Mouse (Mus musculus) midbrain, embryonic 12.5 days (tissue): ENCODE measurements at regions not wholly inside any gene's neighbourhood (a gene's known extent, or its start where the extent isn't known, plus 50 kb on each side); places are given as distances from the start of the nearest gene placed in this dataset.

Experiments used
- ATAC-seq: fragments of 200-750 bp; cut with Nextera tagmentation; 2 replicates; pipeline ENCODE4 v1.8.0; 2017; ENCODE audit warnings: low read depth, moderate TSS enrichment, moderate library complexity; ENCODE audit not compliant: low FRiP score
- H3K27ac ChIP-seq: fragments of 300-500 bp; sonication (generic); replicated peaks from 2 replicates; pipeline ENCODE4 v1.5.1; 2016; ENCODE audit warnings: mild to moderate bottlenecking
- H3K27me3 ChIP-seq: fragments of 300-500 bp; sonication (generic); 2 replicates; pipeline ENCODE4 v1.6.1; 2016; ENCODE audit warnings: mild to moderate bottlenecking
- H3K36me3 ChIP-seq: fragments of 300-500 bp; sonication (generic); 2 replicates; pipeline ENCODE4 v1.6.1; 2016
- H3K4me1 ChIP-seq: fragments of 300-500 bp; sonication (generic); 2 replicates; pipeline ENCODE4 v1.6.1; 2016
- H3K4me2 ChIP-seq: fragments of 300-500 bp; sonication (generic); replicated peaks from 2 replicates; pipeline ENCODE4 v1.6.1; 2016; ENCODE audit warnings: mild to moderate bottlenecking, moderate library complexity
- H3K4me3 ChIP-seq: fragments of 300-500 bp; sonication (generic); 2 replicates; pipeline ENCODE4 v1.5.1; 2016; ENCODE audit warnings: mild to moderate bottlenecking
- H3K9ac ChIP-seq: fragments of 300-500 bp; sonication (generic); replicated peaks from 2 replicates; pipeline ENCODE4 v1.6.1; 2016; ENCODE audit warnings: mild to moderate bottlenecking, moderate library complexity
- H3K9me3 ChIP-seq: fragments of 300-500 bp; sonication (generic); 2 replicates; pipeline ENCODE4 v1.6.1; 2016; ENCODE audit warnings: mild to moderate bottlenecking
- WGBS: fragments of 180-500 bp; shearing (Covaris S2); methylation state at CpG from one replicate; pipeline ENCODE4 v1.1.7; 2016; 5-methylcytosine and 5-hydroxymethylcytosine counted together

DNA sequence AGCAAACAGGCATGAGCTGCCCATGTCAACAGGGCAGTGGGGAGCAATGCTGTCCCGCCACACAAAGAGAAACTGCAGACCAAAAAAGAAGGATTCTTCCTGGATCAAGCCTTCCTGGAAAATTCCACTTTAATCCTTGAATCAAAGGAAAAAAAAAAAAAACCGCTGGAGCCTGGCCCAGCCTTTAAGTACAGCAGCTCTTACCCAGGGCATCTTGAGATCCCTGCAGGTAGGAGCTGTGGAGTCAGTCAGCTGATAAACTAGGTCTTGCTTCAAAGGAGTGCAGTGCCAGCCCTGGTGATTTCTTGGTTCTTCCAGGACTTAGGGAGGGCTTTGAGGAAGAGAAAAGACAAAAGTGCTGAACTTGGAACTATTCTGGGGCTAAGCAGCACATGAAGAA, 181.6 kb upstream of the Dyrk2 start:
- Histone ChIP-seq H3K36me3 (no peaks in the 10 kb centered on the region), H3K9ac (no peak overlapping the region), H3K27ac (no peak overlapping the region), H3K4me1 (0 out of 2 replicates have a peak, but pooled peaks cover 4% of the 10 kb centered on the region), H3K4me2 (no peak overlapping the region), H3K9me3 (no peaks in the 10 kb centered on the region), H3K4me3 (no peak overlapping the region), H3K27me3 (no peaks in the 10 kb centered on the region)
- 49% methylated on average over 2 of the region's 2 CpGs for WGBS
- no peak for ATAC-seq

- Histone ChIP-seq H3K27ac (no peak overlapping the region), H3K4me2 (no peak overlapping the region), H3K27me3 (no peaks in the 10 kb centered on the region), H3K9ac (no peak overlapping the region), H3K4me3 (no peak overlapping the region), H3K9me3 (no peaks in the 10 kb centered on the region), H3K4me1 (0 out of 2 replicates have a peak, but pooled peaks cover 4% of the 10 kb centered on the region), H3K36me3 (no peaks in the 10 kb centered on the region)
- WGBS: 82% methylated on average over 18 of the region's 18 CpGs
- ATAC-seq: no peak
Measured at GRCm38 (mm10) chr10:119050017-119050685, 180.1 kb upstream of the Dyrk2 start.

DNA sequence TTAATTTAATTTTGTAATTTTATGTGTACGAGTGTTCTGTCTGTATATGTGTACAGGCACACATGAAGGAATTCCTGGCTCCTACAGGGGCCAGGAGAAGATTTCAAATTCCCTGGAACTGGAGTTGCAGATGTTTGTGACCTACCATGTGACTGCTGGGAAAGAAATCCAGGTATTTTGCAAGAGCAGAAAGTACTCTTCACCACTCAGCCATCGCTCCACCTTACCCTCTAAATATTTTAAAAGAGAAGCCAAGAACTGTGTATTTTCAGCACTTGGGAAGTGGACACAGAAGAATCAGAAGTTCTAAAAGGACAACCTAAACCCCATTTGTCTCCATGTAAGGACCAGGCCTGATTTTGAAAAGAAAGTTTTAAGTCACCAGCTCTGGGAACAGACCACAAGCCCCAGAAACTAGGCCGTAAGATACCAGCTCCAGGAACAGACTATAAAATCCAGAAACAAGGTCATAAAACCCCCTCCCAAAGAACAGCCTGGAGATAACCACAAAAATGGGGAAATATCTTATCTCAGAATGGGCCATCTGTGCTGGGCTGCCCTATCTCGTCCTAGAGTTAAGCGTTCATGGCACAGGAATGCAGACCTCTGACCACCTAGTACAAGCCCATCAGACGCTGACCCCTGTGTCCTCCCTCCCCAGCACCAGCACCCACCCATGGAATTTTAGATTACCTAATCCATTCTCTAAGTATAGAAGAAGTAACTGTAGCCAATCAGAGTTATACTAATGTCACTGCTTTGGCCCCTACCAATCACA, 178.8 kb upstream of the Dyrk2 start:
- WGBS: 94% methylated on average over 6 of the region's 6 CpGs
- H3K27ac ChIP-seq: no peak overlapping the region
- H3K27me3 ChIP-seq: no peaks in the 10 kb centered on the region

DNA sequence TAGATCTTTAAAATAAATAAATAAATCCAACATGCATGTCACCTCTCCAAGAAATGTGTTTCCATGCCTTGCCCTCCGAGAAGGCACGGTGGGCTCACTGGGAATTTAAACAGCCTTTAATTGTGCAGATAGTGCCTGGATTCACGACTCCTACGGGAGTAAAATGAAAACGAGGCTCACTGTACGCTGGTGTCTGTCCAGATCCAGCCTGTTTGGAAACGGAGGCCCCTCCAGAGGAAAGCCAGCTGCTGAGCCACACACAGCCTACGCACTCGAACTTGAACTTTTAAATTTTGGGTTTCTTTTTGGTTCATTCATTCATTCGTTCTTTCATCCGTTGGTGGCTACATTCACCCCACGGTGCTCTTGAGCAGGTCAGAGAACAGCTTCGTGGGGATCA, 175.1 kb upstream of the Dyrk2 start:
- H3K27me3 ChIP-seq: no peaks in the 10 kb centered on the region
- H3K4me1 ChIP-seq: peaks cover 5% of the 10 kb centered on the region; the same call in 1 of the 2 replicates
- H3K9ac ChIP-seq: no peak overlapping the region
- WGBS: 91% methylated on average over 13 of the region's 13 CpGs
- H3K4me2 ChIP-seq: no peak overlapping the region
- H3K4me3 ChIP-seq: no peak overlapping the region
- H3K9me3 ChIP-seq: no peaks in the 10 kb centered on the region
- no peaks in the 10 kb centered on the region for H3K36me3 ChIP-seq
- no peak for ATAC-seq
- no peak overlapping the region for H3K27ac ChIP-seq

More for the DNA sequence above, 178.8 kb upstream of the Dyrk2 start:
- Histone ChIP-seq H3K9me3 (no peaks in the 10 kb centered on the region), H3K4me2 (no peak overlapping the region), H3K4me1 (0 out of 2 replicates have a peak, but pooled peaks cover 2% of the 10 kb centered on the region), H3K9ac (no peak overlapping the region), H3K36me3 (no peaks in the 10 kb centered on the region), H3K4me3 (no peak overlapping the region)
- ATAC-seq: no peak

- no peak overlapping the region for H3K27ac ChIP-seq
- peaks cover 6% of the 10 kb centered on the region; the same call in 1 of the 2 replicates for H3K4me1 ChIP-seq
- H3K27me3 ChIP-seq: no peaks in the 10 kb centered on the region
- no peak overlapping the region for H3K4me3 ChIP-seq
- ATAC-seq: no peak
- H3K9ac ChIP-seq: no peak overlapping the region
- 95% methylated on average over 7 of the region's 7 CpGs for WGBS
- H3K4me2 ChIP-seq: no peak overlapping the region
- no peaks in the 10 kb centered on the region for H3K36me3 ChIP-seq
- H3K9me3 ChIP-seq: no peaks in the 10 kb centered on the region
Measured at GRCm38 (mm10) chr10:119043069-119043468, 173.1 kb upstream of the Dyrk2 start.

GRCm38 (mm10) chr10:119040205-119040604, 170.2 kb upstream of the Dyrk2 start:
- Histone ChIP-seq H3K27ac (no peak overlapping the region), H3K4me2 (no peak overlapping the region), H3K9ac (no peak overlapping the region), H3K4me3 (no peak overlapping the region), H3K4me1 (peaks cover 6% of the 10 kb centered on the region; the same call in 1 of the 2 replicates), H3K9me3 (no peaks in the 10 kb centered on the region), H3K27me3 (no peaks in the 10 kb centered on the region), H3K36me3 (no peaks in the 10 kb centered on the region)
- peak; percentile 34; the same call in 1 of the 2 replicates for ATAC-seq
- WGBS: 16% methylated on average over 4 of the region's 4 CpGs

DNA sequence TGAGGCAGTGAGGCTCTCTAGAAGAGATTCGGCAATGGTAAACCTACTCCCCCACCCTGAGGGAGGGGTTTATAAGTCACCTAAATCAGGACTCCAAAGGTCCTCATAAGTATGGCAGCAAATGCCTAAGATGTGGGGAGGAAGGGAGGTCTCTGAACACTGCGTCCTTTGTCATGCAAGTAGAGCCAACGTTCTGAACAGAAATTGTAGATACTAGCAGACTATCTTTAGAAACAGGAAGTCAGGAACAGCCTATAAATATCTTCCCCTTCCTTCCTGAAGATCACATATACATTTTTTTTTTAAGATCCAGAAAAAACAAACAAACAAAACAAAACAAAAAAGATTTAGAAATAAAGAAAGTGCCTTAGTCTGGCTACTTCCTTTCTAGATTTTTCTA, 169.7 kb upstream of the Dyrk2 start:
- WGBS: 71% methylated on average over 3 of the region's 3 CpGs
- Histone ChIP-seq H3K4me3 (no peak overlapping the region), H3K27me3 (no peaks in the 10 kb centered on the region), H3K27ac (no peak overlapping the region), H3K4me1 (peaks cover 6% of the 10 kb centered on the region; the same call in 1 of the 2 replicates), H3K4me2 (no peak overlapping the region), H3K9ac (no peak overlapping the region), H3K36me3 (no peaks in the 10 kb centered on the region), H3K9me3 (no peaks in the 10 kb centered on the region)
- no peak for ATAC-seq

DNA sequence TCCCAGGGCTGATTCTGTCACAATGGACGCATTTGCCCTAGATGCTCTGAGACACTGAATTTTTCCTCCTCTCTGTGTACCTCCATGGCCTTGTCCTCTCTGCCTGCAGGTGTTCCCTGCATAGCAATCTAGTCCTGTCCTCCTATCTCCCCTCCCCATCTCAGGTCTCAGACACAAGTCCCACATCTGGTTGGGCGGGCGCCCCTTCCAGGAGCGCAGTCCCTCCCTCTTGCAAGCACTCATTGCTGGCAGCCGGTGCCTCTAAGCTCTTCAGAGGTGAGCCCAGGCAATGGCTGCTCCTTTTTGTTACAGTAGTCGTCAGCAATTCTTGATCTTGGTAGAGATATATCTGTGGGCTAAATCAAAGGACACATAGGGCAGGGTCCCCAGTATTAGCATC, 169.0 kb upstream of the Dyrk2 start:
- no peak overlapping the region for H3K9ac ChIP-seq
- H3K4me2 ChIP-seq: no peak overlapping the region
- no peaks in the 10 kb centered on the region for H3K27me3 ChIP-seq
- ATAC-seq: no peak
- 92% methylated on average over 6 of the region's 6 CpGs for WGBS
- H3K27ac ChIP-seq: no peak overlapping the region
- peaks cover 6% of the 10 kb centered on the region; the same call in 1 of the 2 replicates for H3K4me1 ChIP-seq
- H3K9me3 ChIP-seq: no peaks in the 10 kb centered on the region
- no peaks in the 10 kb centered on the region for H3K36me3 ChIP-seq
- H3K4me3 ChIP-seq: no peak overlapping the region

DNA sequence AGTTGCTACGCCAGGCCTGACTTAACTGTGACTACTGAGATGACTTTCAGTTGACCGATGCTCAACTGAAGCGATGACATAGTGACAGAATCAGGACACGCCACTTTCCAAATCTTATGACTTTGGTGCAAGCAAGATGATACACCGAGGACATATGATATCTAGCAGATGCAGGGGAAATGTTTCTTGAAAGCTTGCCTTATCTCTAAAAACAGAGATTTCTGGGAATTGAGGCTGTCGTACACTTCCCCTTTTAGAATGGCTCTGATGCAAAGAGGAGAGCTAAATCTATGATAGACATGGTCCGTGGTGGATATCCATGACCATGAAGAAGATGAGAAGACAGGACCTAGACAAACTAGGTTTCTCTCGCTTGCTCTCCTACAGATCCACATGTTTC, 167.8 kb upstream of the Dyrk2 start:
- no peaks in the 10 kb centered on the region for H3K27me3 ChIP-seq
- 94% methylated on average over 8 of the region's 8 CpGs for WGBS
- ATAC-seq: no peak
- H3K9me3 ChIP-seq: no peaks in the 10 kb centered on the region
- H3K36me3 ChIP-seq: no peaks in the 10 kb centered on the region
- H3K4me3 ChIP-seq: no peak overlapping the region
- no peak overlapping the region for H3K9ac ChIP-seq
- peaks cover 6% of the 10 kb centered on the region; the same call in 1 of the 2 replicates for H3K4me1 ChIP-seq
- no peak overlapping the region for H3K27ac ChIP-seq
- H3K4me2 ChIP-seq: no peak overlapping the region

GRCm38 (mm10) chr10:119035863-119036262, 165.9 kb upstream of the Dyrk2 start:
- WGBS: 87% methylated on average over 5 of the region's 5 CpGs
- H3K27ac ChIP-seq: no peak overlapping the region
- H3K4me2 ChIP-seq: no peak overlapping the region
- H3K9me3 ChIP-seq: no peaks in the 10 kb centered on the region
- H3K36me3 ChIP-seq: no peaks in the 10 kb centered on the region
- H3K9ac ChIP-seq: no peak overlapping the region
- no peak overlapping the region for H3K4me3 ChIP-seq
- H3K4me1 ChIP-seq: peaks cover 6% of the 10 kb centered on the region; the same call in 1 of the 2 replicates
- no peaks in the 10 kb centered on the region for H3K27me3 ChIP-seq
- no peak for ATAC-seq

DNA sequence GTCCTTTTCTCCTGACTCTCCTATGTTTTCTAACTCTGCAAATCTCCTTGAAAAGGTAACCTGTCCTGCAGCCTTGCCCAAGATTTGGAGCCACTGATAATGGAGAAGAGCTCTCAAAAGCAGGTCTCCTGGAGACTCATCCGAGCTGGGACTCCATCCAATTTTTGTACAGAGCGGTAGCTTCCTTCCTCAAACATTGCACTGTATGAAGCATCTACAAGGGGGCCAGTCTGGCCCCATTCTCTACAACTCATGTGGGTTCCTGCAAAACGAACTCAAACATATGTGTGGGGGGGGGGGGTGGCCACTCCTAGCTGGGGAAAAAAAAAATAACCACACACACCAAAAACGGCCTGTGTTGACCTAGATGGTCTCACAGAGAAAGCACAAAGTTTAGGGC, 164.4 kb upstream of the Dyrk2 start:
- Histone ChIP-seq H3K36me3 (no peaks in the 10 kb centered on the region), H3K9ac (no peak overlapping the region), H3K4me2 (no peak overlapping the region), H3K4me1 (no peaks in the 10 kb centered on the region), H3K4me3 (no peak overlapping the region), H3K27ac (no peak overlapping the region), H3K9me3 (no peaks in the 10 kb centered on the region), H3K27me3 (no peaks in the 10 kb centered on the region)
- 78% methylated on average over 4 of the region's 4 CpGs for WGBS
- ATAC-seq: no peak
